Mouse (Mus musculus) intestine, embryonic 14.5 days (tissue): ENCODE measurements around the gene Vmn2r4. TPM values are rescaled to one million over a fixed set of nuclear protein-coding genes. Genes with fewer than 3 reads are reported as not detected.
"Not testable (repeated sequence)": the region's sequence is repeated elsewhere in the genome, so short reads cannot be mapped to it uniquely, and the experiment has no call there.

Experiments
- ATAC-seq: fragments of 200-750 bp; cut with Nextera tagmentation; replicated peaks from 2 replicates; pipeline ENCODE4 v1.8.0; 2017; ENCODE audit warnings: low read depth, moderate number of reproducible peaks, moderate TSS enrichment, moderate library complexity; ENCODE audit not compliant: low FRiP score, low TSS enrichment
- DNase-seq: peaks from one replicate; pipeline ENCODE4 v3.0.0-alpha.2; 2018; ENCODE audit warnings: low spot score
- H3K27ac ChIP-seq: fragments of 300-500 bp; sonication (generic); 2 replicates; pipeline ENCODE4 v1.5.1; 2014; ENCODE audit warnings: low read depth, mild to moderate bottlenecking, control low read depth
- H3K27me3 ChIP-seq: fragments of 300-500 bp; sonication (generic); replicated peaks from 2 replicates; pipeline ENCODE4 v1.6.1; 2014; ENCODE audit warnings: low read length, control low read depth; ENCODE audit not compliant: control insufficient read depth, insufficient read depth
- H3K36me3 ChIP-seq: fragments of 300-500 bp; sonication (generic); 2 replicates; pipeline ENCODE4 v1.6.1; 2014; ENCODE audit warnings: low read length, control low read depth; ENCODE audit not compliant: control insufficient read depth, insufficient read depth
- H3K4me1 ChIP-seq: fragments of 300-500 bp; sonication (generic); replicated peaks from 2 replicates; pipeline ENCODE4 v1.6.1; 2014; ENCODE audit warnings: low read length, control low read depth, mixed read lengths; ENCODE audit not compliant: control insufficient read depth, insufficient read depth
- H3K4me2 ChIP-seq: fragments of 300-500 bp; sonication (generic); 2 replicates; pipeline ENCODE4 v1.6.1; 2014; ENCODE audit warnings: low read length
- H3K4me3 ChIP-seq: fragments of 300-500 bp; sonication (generic); 2 replicates; pipeline ENCODE4 v1.5.1; 2014; ENCODE audit warnings: low read depth, low read length, control low read depth, mixed read lengths
- H3K9ac ChIP-seq: fragments of 300-500 bp; sonication (generic); 2 replicates; pipeline ENCODE4 v1.6.1; 2014; ENCODE audit warnings: mild to moderate bottlenecking, low read length
- H3K9me3 ChIP-seq: fragments of 300-500 bp; sonication (generic); 2 replicates; pipeline ENCODE4 v1.6.1; 2016; ENCODE audit warnings: low read length, control low read depth; ENCODE audit not compliant: control insufficient read depth
- WGBS: fragments of 180-500 bp; shearing (Covaris S2); extraction: QIAGEN DNeasy Blood & Tissue Kit; methylation state at CpG from one replicate; pipeline ENCODE4 v1.1.7; 2014; 5-methylcytosine and 5-hydroxymethylcytosine counted together
- polyA plus RNA-seq: library from polyadenylated mRNA; unstranded; fragments of >200 nt; fragmentation: Nextera tagmentation; extraction: Ambion mirVana; gene quantifications from 2 replicates; pipeline ENCODE4 v1.2.1, GENCODE M21; 2014

Gene Vmn2r4
- not detected in 2 replicates for polyA plus RNA-seq

GRCm38 (mm10) chr3:64415268-64415667 is at the start of gene Vmn2r4:
Gene Vmn2r4 (minus strand): TSS chr3:64415368.
- H3K4me1 ChIP-seq, H3K4me2 ChIP-seq, H3K27me3 ChIP-seq, H3K9me3 ChIP-seq, DNase-seq, H3K27ac ChIP-seq, ATAC-seq, H3K9ac ChIP-seq, H3K4me3 ChIP-seq, H3K36me3 ChIP-seq: not testable (repeated sequence)
- 69% methylated on average over 3 of the region's 3 CpGs for WGBS

- not testable (repeated sequence) for ATAC-seq, H3K9me3 ChIP-seq, H3K4me1 ChIP-seq, H3K9ac ChIP-seq, H3K27me3 ChIP-seq, H3K4me2 ChIP-seq, DNase-seq, H3K4me3 ChIP-seq, H3K36me3 ChIP-seq, H3K27ac ChIP-seq
- 84% methylated on average over 7 of the region's 7 CpGs for WGBS
These were observed 19.1 kb upstream of the Vmn2r4 start for GRCm38 (mm10) chr3:64434261-64434660.

- not testable (repeated sequence) for H3K4me3 ChIP-seq, DNase-seq, H3K27ac ChIP-seq, H3K27me3 ChIP-seq, H3K36me3 ChIP-seq, H3K4me1 ChIP-seq, H3K4me2 ChIP-seq, H3K9me3 ChIP-seq, H3K9ac ChIP-seq, ATAC-seq
- 91% methylated on average over 6 of the region's 6 CpGs for WGBS
These were observed 13.1 kb upstream of the Vmn2r4 start for GRCm38 (mm10) chr3:64428117-64428798.

- DNase-seq, H3K9ac ChIP-seq, H3K4me1 ChIP-seq, H3K36me3 ChIP-seq, H3K4me3 ChIP-seq, H3K9me3 ChIP-seq, H3K27ac ChIP-seq, ATAC-seq, H3K27me3 ChIP-seq, H3K4me2 ChIP-seq: not testable (repeated sequence)
- 75% methylated on average over 1 of the region's 1 CpGs for WGBS
These were observed 7.0 kb upstream of the Vmn2r4 start for GRCm38 (mm10) chr3:64422141-64422540.

GRCm38 (mm10) chr3:64417477-64417876 is 2.3 kb upstream of the Vmn2r4 start:
- H3K4me2 ChIP-seq, H3K9me3 ChIP-seq, H3K27me3 ChIP-seq, ATAC-seq, H3K36me3 ChIP-seq, H3K4me1 ChIP-seq, H3K4me3 ChIP-seq, DNase-seq, H3K27ac ChIP-seq, H3K9ac ChIP-seq: not testable (repeated sequence)
- 77% methylated on average over 1 of the region's 1 CpGs for WGBS

GRCm38 (mm10) chr3:64414253-64414652 is 915 bp downstream of the Vmn2r4 start:
- not testable (repeated sequence) for H3K4me1 ChIP-seq, DNase-seq, H3K9ac ChIP-seq

GRCm38 (mm10) chr3:64359286-64360035 is 55.7 kb downstream of the Vmn2r4 start:
- 71% methylated on average over 2 of the region's 2 CpGs for WGBS
- no peaks in the 10 kb centered on the region for H3K27me3 ChIP-seq
- H3K4me3 ChIP-seq = no peak overlapping the region
- no peak overlapping the region for H3K27ac ChIP-seq
- ATAC-seq (no peak), DNase-seq (no peak)
- no peaks in the 10 kb centered on the region for H3K9me3 ChIP-seq
- H3K4me2 ChIP-seq = no peak overlapping the region
- no peaks in the 10 kb centered on the region for H3K36me3 ChIP-seq
- no peak overlapping the region for H3K9ac ChIP-seq
- H3K4me1 ChIP-seq = no peaks in the 10 kb centered on the region

More at GRCm38 (mm10) chr3:64414253-64414652, 915 bp downstream of the Vmn2r4 start:
- ATAC-seq, H3K27me3 ChIP-seq, H3K36me3 ChIP-seq, H3K9me3 ChIP-seq, H3K4me2 ChIP-seq, H3K4me3 ChIP-seq, H3K27ac ChIP-seq: not testable (repeated sequence)
